Mouse (Mus musculus): Measurements from ENCODE around the gene Yipf2. TPM values are rescaled to one million over a fixed set of nuclear protein-coding genes. Genes with fewer than 3 reads are reported as not detected.
A peak's percentile ranks its signal among the peaks of the same experiment; 100 is the strongest.
"Not testable (repeated sequence)": the region's sequence is repeated elsewhere in the genome, so short reads cannot be mapped to it uniquely, and the experiment has no call there.

The Yipf2 gene
- total RNA-seq, 1 experiment from 2014 or later = 12.4 TPM

- no peak for ATAC-seq (replicated peaks in 1 of 2; ENCODE audit: insufficient read depth in 1 of 2, low FRiP score in 2 of 2, low TSS enrichment in 1 of 2, low read depth in 1 of 2, poor library complexity in 2 of 2, severe bottlenecking in 2 of 2)
These were observed 11.5 kb upstream of the Yipf2 start for GRCm38 (mm10) chr9:21604119-21604518.

- peak; percentile 85 to 87 for ATAC-seq (replicated peaks in 1 of 2; ENCODE audit: insufficient read depth in 1 of 2, low FRiP score in 2 of 2, low TSS enrichment in 1 of 2, low read depth in 1 of 2, poor library complexity in 2 of 2, severe bottlenecking in 2 of 2)
These were observed 9.2 kb upstream of the Yipf2 start for GRCm38 (mm10) chr9:21601722-21602399.

- ATAC-seq (replicated peaks in 1 of 2; ENCODE audit: insufficient read depth in 1 of 2, low FRiP score in 2 of 2, low TSS enrichment in 1 of 2, low read depth in 1 of 2, poor library complexity in 2 of 2, severe bottlenecking in 2 of 2) = no peak
These were observed 8.4 kb upstream of the Yipf2 start for GRCm38 (mm10) chr9:21601073-21601472.

- no peak for ATAC-seq (replicated peaks in 1 of 2; ENCODE audit: insufficient read depth in 1 of 2, low FRiP score in 2 of 2, low TSS enrichment in 1 of 2, low read depth in 1 of 2, poor library complexity in 2 of 2, severe bottlenecking in 2 of 2)
These were observed 7.6 kb upstream of the Yipf2 start for GRCm38 (mm10) chr9:21600186-21600585.

GRCm38 (mm10) chr9:21598198-21598597 lies 5.6 kb upstream of the Yipf2 start:
- peak; percentile 58 to 63 for ATAC-seq (replicated peaks in 1 of 2; ENCODE audit: insufficient read depth in 1 of 2, low FRiP score in 2 of 2, low TSS enrichment in 1 of 2, low read depth in 1 of 2, poor library complexity in 2 of 2, severe bottlenecking in 2 of 2)

GRCm38 (mm10) chr9:21594838-21595237 lies 2.2 kb upstream of the Yipf2 start:
- no peak for ATAC-seq (replicated peaks in 1 of 2; ENCODE audit: insufficient read depth in 1 of 2, low FRiP score in 2 of 2, low TSS enrichment in 1 of 2, low read depth in 1 of 2, poor library complexity in 2 of 2, severe bottlenecking in 2 of 2)

- not testable (repeated sequence) for ATAC-seq (replicated peaks in 1 of 2; ENCODE audit: insufficient read depth in 1 of 2, low FRiP score in 2 of 2, low TSS enrichment in 1 of 2, low read depth in 1 of 2, poor library complexity in 2 of 2, severe bottlenecking in 2 of 2)
These were observed 1.7 kb upstream of the Yipf2 start for GRCm38 (mm10) chr9:21594350-21594749.

GRCm38 (mm10) chr9:21593122-21593721 lies 594 bp upstream of the Yipf2 start:
- ATAC-seq (replicated peaks in 1 of 2; ENCODE audit: insufficient read depth in 1 of 2, low FRiP score in 2 of 2, low TSS enrichment in 1 of 2, low read depth in 1 of 2, poor library complexity in 2 of 2, severe bottlenecking in 2 of 2) = no peak; a peak in 1 of 4 replicates

- peak; percentile 38 to 52; a peak in 3 of 4 replicates for ATAC-seq (replicated peaks in 1 of 2; ENCODE audit: insufficient read depth in 1 of 2, low FRiP score in 2 of 2, low TSS enrichment in 1 of 2, low read depth in 1 of 2, poor library complexity in 2 of 2, severe bottlenecking in 2 of 2)
These were observed 561 bp downstream of the Yipf2 start for GRCm38 (mm10) chr9:21591831-21592702.

- no peak for ATAC-seq (replicated peaks in 1 of 2; ENCODE audit: insufficient read depth in 1 of 2, low FRiP score in 2 of 2, low TSS enrichment in 1 of 2, low read depth in 1 of 2, poor library complexity in 2 of 2, severe bottlenecking in 2 of 2)
These were observed 1.3 kb downstream of the Yipf2 start for GRCm38 (mm10) chr9:21591127-21591830.

GRCm38 (mm10) chr9:21589538-21589937 lies 3.1 kb downstream of the Yipf2 start:
- ATAC-seq (replicated peaks in 1 of 2; ENCODE audit: insufficient read depth in 1 of 2, low FRiP score in 2 of 2, low TSS enrichment in 1 of 2, low read depth in 1 of 2, poor library complexity in 2 of 2, severe bottlenecking in 2 of 2) = no peak

GRCm38 (mm10) chr9:21588350-21588749 lies 4.3 kb downstream of the Yipf2 start:
- no peak for ATAC-seq (replicated peaks in 1 of 2; ENCODE audit: insufficient read depth in 1 of 2, low FRiP score in 2 of 2, low TSS enrichment in 1 of 2, low read depth in 1 of 2, poor library complexity in 2 of 2, severe bottlenecking in 2 of 2)

GRCm38 (mm10) chr9:21587678-21588349 lies 4.8 kb downstream of the Yipf2 start:
- ATAC-seq (replicated peaks in 1 of 2; ENCODE audit: insufficient read depth in 1 of 2, low FRiP score in 2 of 2, low TSS enrichment in 1 of 2, low read depth in 1 of 2, poor library complexity in 2 of 2, severe bottlenecking in 2 of 2) = no peak

- ATAC-seq (replicated peaks in 1 of 2; ENCODE audit: insufficient read depth in 1 of 2, low FRiP score in 2 of 2, low TSS enrichment in 1 of 2, low read depth in 1 of 2, poor library complexity in 2 of 2, severe bottlenecking in 2 of 2) = no peak
These were observed 7.2 kb downstream of the Yipf2 start for GRCm38 (mm10) chr9:21585401-21585800.

- no peak for ATAC-seq (replicated peaks in 1 of 2; ENCODE audit: insufficient read depth in 1 of 2, low FRiP score in 2 of 2, low TSS enrichment in 1 of 2, low read depth in 1 of 2, poor library complexity in 2 of 2, severe bottlenecking in 2 of 2)
These were observed 14.4 kb downstream of the Yipf2 start for GRCm38 (mm10) chr9:21578226-21578625.

GRCm38 (mm10) chr9:21576286-21576685 lies 16.3 kb downstream of the Yipf2 start:
- ATAC-seq (replicated peaks in 1 of 2; ENCODE audit: insufficient read depth in 1 of 2, low FRiP score in 2 of 2, low TSS enrichment in 1 of 2, low read depth in 1 of 2, poor library complexity in 2 of 2, severe bottlenecking in 2 of 2) = no peak

GRCm38 (mm10) chr9:21575253-21575652 lies 17.4 kb downstream of the Yipf2 start:
- ATAC-seq (replicated peaks in 1 of 2; ENCODE audit: insufficient read depth in 1 of 2, low FRiP score in 2 of 2, low TSS enrichment in 1 of 2, low read depth in 1 of 2, poor library complexity in 2 of 2, severe bottlenecking in 2 of 2) = no peak

Data from hematopoietic stem cell, adult 5-6 weeks (primary cell).